In the genomic region with DNA sequence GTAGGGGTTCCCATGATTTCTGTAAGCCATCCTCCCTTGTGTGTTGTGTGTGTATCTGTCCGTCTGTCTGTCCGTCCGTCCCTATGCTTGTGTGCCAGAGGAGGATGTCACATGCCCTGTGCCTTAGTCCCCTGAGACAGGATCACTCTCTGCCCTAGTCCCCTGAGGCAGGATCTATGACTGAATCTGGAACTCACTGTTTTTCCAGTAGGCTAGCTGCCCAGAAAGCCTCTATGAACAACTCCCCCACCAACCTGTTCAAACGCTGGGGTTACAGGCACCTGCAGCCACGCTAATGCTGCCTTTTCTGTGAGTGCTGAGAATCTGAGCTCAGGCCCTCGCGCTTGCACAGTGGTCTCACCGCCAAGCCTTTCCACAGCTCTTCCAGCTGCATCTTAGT, we compare ENCODE assay signal across 9 mouse cellular contexts.
DNase-seq lines count a peak whose midpoint lies in the region; ATAC-seq and TF ChIP-seq lines count a peak whose summit lies in the region.
"Had no signal": no experiment of that assay in that cellular context is flagged by ENCODE, and none has a peak within 500 bp of the region (broad histone marks: within the 10 kb centered on the region; RNA-seq: fewer than 3 reads in every experiment).

No protein-coding gene starts in this region.

- peaks cover 28% of the 10 kb centered on the region for H3K4me1 ChIP-seq in heart, embryonic 16.5 days (ENCODE audit: control insufficient read depth, insufficient read depth, low read length)
- H3K4me1 ChIP-seq in neural tube, embryonic 13.5 days (replicated peaks), result peaks cover 54% of the 10 kb centered on the region
- peaks cover 45% of the 10 kb centered on the region for H3K4me1 ChIP-seq in limb, embryonic 15.5 days
- peaks cover 11% of the 10 kb centered on the region; the same call in 1 of the 2 replicates for H3K4me1 ChIP-seq in stomach, postnatal 0 days (replicated peaks; ENCODE audit: control insufficient read depth, insufficient read depth)

- TF ChIP-seq CTCF in stomach, postnatal 0 days (IDR thresholded peaks at IDR 0.05; ENCODE audit: low read depth), result no peak

- no peaks in the 10 kb centered on the region for H3K27me3 ChIP-seq in heart, embryonic 16.5 days (ENCODE audit: control insufficient read depth, insufficient read depth, low read length)
- no peaks in the 10 kb centered on the region for H3K27me3 ChIP-seq in neural tube, embryonic 13.5 days
- H3K27me3 ChIP-seq in limb, embryonic 15.5 days, result no peaks in the 10 kb centered on the region
- no peaks in the 10 kb centered on the region for H3K27me3 ChIP-seq in stomach, postnatal 0 days (ENCODE audit: control insufficient read depth, insufficient read depth, low read length)

- H3K9ac ChIP-seq in heart, embryonic 16.5 days (ENCODE audit: low read length), result no peak overlapping the region
- no peak overlapping the region for H3K9ac ChIP-seq in neural tube, embryonic 13.5 days
- no peak overlapping the region for H3K9ac ChIP-seq in limb, embryonic 15.5 days
- no peak overlapping the region for H3K9ac ChIP-seq in stomach, postnatal 0 days (ENCODE audit: low read length)

- H3K27ac ChIP-seq in heart, embryonic 16.5 days (ENCODE audit: low read length), result peak overlapping the region; percentile 11
- H3K27ac ChIP-seq in neural tube, embryonic 13.5 days (replicated peaks), result peak overlapping the region; percentile 65
- H3K27ac ChIP-seq in limb, embryonic 15.5 days, result peak overlapping the region; percentile 61
- H3K27ac ChIP-seq in stomach, postnatal 0 days (replicated peaks), result peak overlapping the region; percentile 49; the same call in 1 of the 2 replicates

- no peak overlapping the region for H3K4me3 ChIP-seq in heart, embryonic 16.5 days (ENCODE audit: low read length)
- H3K4me3 ChIP-seq in neural tube, embryonic 13.5 days, result no peak overlapping the region
- H3K4me3 ChIP-seq in limb, embryonic 15.5 days, result no peak overlapping the region
- H3K4me3 ChIP-seq in stomach, postnatal 0 days (ENCODE audit: low read depth, low read length), result no peak overlapping the region

- 78% methylated on average over 8 of the region's 8 CpGs for WGBS in heart, embryonic 16.5 days
- whole genome bisulfite sequencing in neural tube, embryonic 13.5 days, result 74% methylated on average over 8 of the region's 8 CpGs
- WGBS in limb, embryonic 15.5 days, result 76% methylated on average over 8 of the region's 8 CpGs
- 68% methylated on average over 8 of the region's 8 CpGs for WGBS in stomach, postnatal 0 days

- H3K4me2 ChIP-seq in heart, embryonic 16.5 days (ENCODE audit: low read depth, low read length), result no peak overlapping the region
- H3K4me2 ChIP-seq in neural tube, embryonic 13.5 days, result no peak overlapping the region
- no peak overlapping the region for H3K4me2 ChIP-seq in limb, embryonic 15.5 days
- no peak overlapping the region for H3K4me2 ChIP-seq in stomach, postnatal 0 days (replicated peaks; ENCODE audit: low read depth)

- H3K9me3 ChIP-seq in heart, embryonic 16.5 days (replicated peaks; ENCODE audit: control insufficient read depth, low read length), result no peaks in the 10 kb centered on the region
- H3K9me3 ChIP-seq in neural tube, embryonic 13.5 days, result no peaks in the 10 kb centered on the region
- no peaks in the 10 kb centered on the region for H3K9me3 ChIP-seq in limb, embryonic 15.5 days
- H3K9me3 ChIP-seq in stomach, postnatal 0 days (ENCODE audit: control insufficient read depth, low read length), result no peaks in the 10 kb centered on the region

- no peak for DNase-seq in heart, postnatal 4 days
- DNase-seq in neural tube, embryonic 10.5 days (ENCODE audit: extremely low spot score, low spot score), result no peak
- no peak for DNase-seq in stomach, postnatal 0 days (ENCODE audit: low spot score)
- DNase-seq in left cerebral cortex, adult 18-20 months (ENCODE audit: low spot score in 2 of 2), result no peak
- no peak for DNase-seq in thymus, postnatal 36 days
- DNase-seq: adrenal gland, adult 2 months had no signal

- H3K36me3 ChIP-seq in heart, embryonic 16.5 days (ENCODE audit: control insufficient read depth, insufficient read depth), result no peaks in the 10 kb centered on the region
- H3K36me3 ChIP-seq in neural tube, embryonic 13.5 days, result no peaks in the 10 kb centered on the region
- no peaks in the 10 kb centered on the region for H3K36me3 ChIP-seq in limb, embryonic 15.5 days
- no peaks in the 10 kb centered on the region for H3K36me3 ChIP-seq in stomach, postnatal 0 days (ENCODE audit: control insufficient read depth, insufficient read depth, low read length)

- no peak for TF ChIP-seq EP300 in stomach, postnatal 0 days (optimal IDR thresholded peaks at IDR 0.05)

- ATAC-seq in heart, embryonic 16.5 days (replicated peaks; ENCODE audit: extremely low read depth, insufficient read depth, low FRiP score), result no peak
- no peak; the same call in 1 of the 2 replicates for ATAC-seq in neural tube, embryonic 13.5 days (ENCODE audit: low read depth)
- ATAC-seq in limb, embryonic 15.5 days (ENCODE audit: insufficient number of reproducible peaks, low FRiP score, low TSS enrichment, low read depth), result no peak
- ATAC-seq in stomach, postnatal 0 days (ENCODE audit: low FRiP score, low TSS enrichment), result no peak

Comparison
In these comparisons a context has a peak if more than half of its experiments do, and no peak if none do; other contexts are left out.
1. H3K27ac ChIP-seq: peak in every context shown above with its lines; median percentile 65 in neural tube, embryonic 13.5 days; 61 in limb, embryonic 15.5 days; 49 in stomach, postnatal 0 days; 11 in heart, embryonic 16.5 days.